Mouse (Mus musculus) midbrain, embryonic 14.5 days (tissue): ENCODE data around the gene Med16. TPM values are rescaled to one million over a fixed set of nuclear protein-coding genes. Genes with fewer than 3 reads are reported as not detected.

Experiments
- ATAC-seq: fragments of 200-750 bp; cut with Nextera tagmentation; 2 replicates; pipeline ENCODE4 v1.8.0; 2017; ENCODE audit warnings: moderate number of reproducible peaks, moderate library complexity; ENCODE audit not compliant: low FRiP score, low TSS enrichment
- DNase-seq: peaks from one replicate; pipeline ENCODE4 v3.0.0-alpha.2; 2015
- H3K27ac ChIP-seq: fragments of 300-500 bp; sonication (generic); replicated peaks from 2 replicates; pipeline ENCODE4 v1.5.1; 2014; ENCODE audit warnings: mild to moderate bottlenecking, low read depth, low read length, moderate library complexity
- H3K27me3 ChIP-seq: fragments of 300-500 bp; sonication (generic); 2 replicates; pipeline ENCODE4 v1.6.1; 2014; ENCODE audit warnings: low read length, control low read depth, mixed read lengths; ENCODE audit not compliant: control insufficient read depth, insufficient read depth
- H3K36me3 ChIP-seq: fragments of 300-500 bp; sonication (generic); 2 replicates; pipeline ENCODE4 v1.6.1; 2014; ENCODE audit warnings: low read length, control low read depth; ENCODE audit not compliant: control insufficient read depth, insufficient read depth
- H3K4me1 ChIP-seq: fragments of 300-500 bp; sonication (generic); 2 replicates; pipeline ENCODE4 v1.6.1; 2014; ENCODE audit warnings: mild to moderate bottlenecking, antibody characterized with exemption, low read length, control low read depth; ENCODE audit not compliant: control insufficient read depth, insufficient read depth
- H3K4me2 ChIP-seq: fragments of 300-500 bp; sonication (generic); 2 replicates; pipeline ENCODE4 v1.6.1; 2014; ENCODE audit warnings: mild to moderate bottlenecking, low read length, moderate library complexity
- H3K4me3 ChIP-seq: fragments of 300-500 bp; sonication (generic); replicated peaks from 2 replicates; pipeline ENCODE4 v1.5.1; 2014; ENCODE audit warnings: low read depth, low read length
- H3K9ac ChIP-seq: fragments of 300-500 bp; sonication (generic); replicated peaks from 2 replicates; pipeline ENCODE4 v1.6.1; 2014; ENCODE audit warnings: mild to moderate bottlenecking, low read length, moderate library complexity
- H3K9me3 ChIP-seq: fragments of 300-500 bp; sonication (generic); 2 replicates; pipeline ENCODE4 v1.6.1; 2016; ENCODE audit warnings: low read length, control low read depth, mixed read lengths; ENCODE audit not compliant: control insufficient read depth
- WGBS: fragments of 180-500 bp; shearing (Covaris S2); extraction: QIAGEN DNeasy Blood & Tissue Kit; methylation state at CpG from one replicate; pipeline ENCODE4 v1.1.7; 2014; 5-methylcytosine and 5-hydroxymethylcytosine counted together
- microRNA-seq: library from miRNA; unstranded; fragments of <30 nt; microRNA quantifications from one replicate; pipeline ENCODE4, GENCODE M21; 2016
- polyA plus RNA-seq: library from polyadenylated mRNA; unstranded; fragments of >200 nt; fragmentation: Nextera tagmentation; extraction: Ambion mirVana; gene quantifications from 2 replicates; pipeline ENCODE4 v1.2.1, GENCODE M21; 2014

The Med16 gene
- polyA plus RNA-seq, 1 experiment from 2014 or later = 57.2 TPM

DNA sequence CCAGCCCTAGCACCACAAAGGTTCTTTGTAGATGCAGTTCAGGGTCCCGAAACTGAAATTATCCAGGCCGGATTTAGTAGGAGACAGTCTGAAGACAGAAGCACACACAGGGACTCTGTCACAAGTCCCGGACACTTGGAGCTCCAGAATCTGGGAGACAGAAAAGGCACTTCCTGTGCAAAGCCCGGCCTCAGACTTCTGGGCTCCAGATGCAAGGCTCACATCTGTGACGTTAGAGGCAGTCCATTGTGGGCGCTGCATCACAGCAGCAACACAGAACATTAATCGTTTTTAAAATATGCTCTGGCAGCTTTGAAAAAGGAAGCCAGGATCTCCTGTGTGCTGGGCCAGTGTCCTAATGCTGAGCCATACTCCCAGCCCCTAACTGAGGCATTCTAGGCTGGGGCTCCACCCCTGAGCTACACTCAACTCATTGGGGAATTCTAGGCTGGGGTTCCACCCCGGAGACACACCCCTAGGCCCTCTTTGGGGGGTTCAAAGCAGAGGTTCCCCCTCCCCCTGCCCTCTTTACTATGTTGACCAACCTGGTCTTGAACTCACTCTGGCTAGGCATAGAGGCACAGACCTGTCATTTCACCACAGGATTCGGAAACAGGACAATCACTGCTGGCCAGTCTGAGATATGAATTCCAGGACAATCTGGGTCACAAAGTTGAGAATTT lies 56.5 kb downstream of the Med16 start:
- no peak for DNase-seq

DNA sequence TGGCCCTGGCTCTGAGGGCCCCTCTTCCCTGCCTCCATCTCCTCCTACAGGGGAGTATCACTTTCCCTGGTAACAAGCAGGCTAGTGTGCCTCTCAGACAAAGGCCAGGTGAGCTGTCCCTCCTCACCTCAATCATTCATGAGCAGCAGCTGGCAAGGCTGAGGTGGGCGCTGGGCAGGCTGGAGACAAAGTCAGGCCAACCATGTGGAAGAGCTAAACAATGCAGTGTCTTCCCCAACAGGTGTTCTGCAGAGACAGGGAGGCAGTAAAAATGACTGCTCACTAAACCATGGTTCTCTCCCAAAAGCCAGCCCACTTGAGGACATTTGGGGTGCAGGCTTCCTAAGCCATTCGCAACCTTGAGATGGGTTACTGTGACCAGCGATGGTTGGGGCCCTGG lies 57.1 kb downstream of the Med16 start:
- DNase-seq = no peak
- peaks cover under 1% of the 10 kb centered on the region for H3K36me3 ChIP-seq
- H3K4me3 ChIP-seq = no peak overlapping the region
- peak overlapping the region; percentile 90 for H3K4me2 ChIP-seq
- H3K27me3 ChIP-seq = no peaks in the 10 kb centered on the region
- no peak for ATAC-seq
- no peaks in the 10 kb centered on the region for H3K9me3 ChIP-seq
- H3K4me1 ChIP-seq = peaks cover 37% of the 10 kb centered on the region
- H3K9ac ChIP-seq = 0 out of 2 replicates have a peak overlapping the region, but pooled peaks have one; percentile 74
- 90% methylated on average over 3 of the region's 3 CpGs for WGBS
- peak overlapping the region; percentile 100 for H3K27ac ChIP-seq

More for the DNA sequence above, 56.5 kb downstream of the Med16 start:
- H3K4me3 ChIP-seq = peak overlapping the region; percentile 98; the same call in 1 of the 2 replicates
- peak overlapping the region; percentile 74 for H3K9ac ChIP-seq
- H3K9me3 ChIP-seq = no peaks in the 10 kb centered on the region
- peak overlapping the region; percentile 90 for H3K4me2 ChIP-seq
- 59% methylated on average over 9 of the region's 9 CpGs for WGBS
- peaks cover 43% of the 10 kb centered on the region for H3K4me1 ChIP-seq
- no peak for ATAC-seq
- H3K27ac ChIP-seq = peak overlapping the region; percentile 100
- no peaks in the 10 kb centered on the region for H3K27me3 ChIP-seq
- H3K36me3 ChIP-seq = peaks cover 7% of the 10 kb centered on the region

DNA sequence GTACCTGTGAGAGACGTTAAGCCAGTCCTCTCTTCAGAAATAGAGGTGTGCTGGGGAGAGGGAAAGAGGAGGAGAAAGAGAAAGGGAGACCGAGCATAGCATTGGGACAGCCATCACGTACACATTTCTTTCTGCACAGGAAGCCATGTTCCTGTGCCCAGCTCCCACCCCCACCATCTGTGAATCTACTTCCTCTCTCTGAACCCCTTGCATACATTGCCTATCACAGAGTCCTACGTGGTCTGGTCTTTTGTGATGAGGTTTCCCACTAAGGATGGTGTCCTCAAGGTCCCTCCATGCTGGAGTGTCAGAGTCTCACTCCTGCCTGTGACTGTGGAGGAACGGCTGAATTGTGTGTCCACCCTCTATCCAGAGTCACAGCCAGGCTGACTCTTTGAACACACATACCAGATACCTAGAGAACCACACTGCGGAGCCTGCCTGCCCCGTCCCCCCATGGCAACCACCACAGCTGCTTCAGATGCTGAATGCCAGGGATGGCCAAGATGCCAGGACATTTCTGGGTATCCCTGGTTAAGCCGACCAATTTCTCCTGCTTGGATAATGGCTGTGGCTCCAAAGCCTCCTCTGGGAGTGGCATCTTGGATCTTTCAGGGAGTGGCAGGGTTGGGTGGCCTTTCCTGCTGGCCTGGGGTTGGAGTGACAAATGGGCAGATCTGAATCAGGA lies 58.6 kb downstream of the Med16 start:
- Histone ChIP-seq H3K9ac (no peak overlapping the region), H3K27ac (no peak overlapping the region), H3K4me2 (no peak overlapping the region), H3K9me3 (no peaks in the 10 kb centered on the region), H3K4me3 (no peak overlapping the region), H3K4me1 (peaks cover 26% of the 10 kb centered on the region), H3K36me3 (no peaks in the 10 kb centered on the region), H3K27me3 (no peaks in the 10 kb centered on the region)
- WGBS = 88% methylated on average over 8 of the region's 8 CpGs
- ATAC-seq (no peak), DNase-seq (no peak)

DNA sequence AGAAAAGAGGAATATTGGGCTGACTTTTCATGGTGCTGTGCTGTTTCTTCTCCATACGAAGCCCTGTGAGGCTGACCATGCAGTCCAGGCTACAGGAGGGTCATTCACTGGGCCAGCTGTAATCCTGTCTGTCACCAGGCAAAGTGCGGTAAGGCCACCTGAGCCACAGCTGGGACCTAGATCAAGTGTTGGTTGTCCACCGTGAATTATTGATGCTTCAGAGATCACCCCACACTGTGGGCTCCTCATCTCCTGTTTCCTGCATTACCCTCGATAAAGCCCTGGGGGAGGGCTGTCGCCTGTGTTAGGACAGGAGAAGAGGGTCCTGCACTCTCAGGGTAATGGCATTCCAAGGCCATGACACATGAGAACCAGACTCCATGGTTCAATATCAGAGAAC lies 62.2 kb downstream of the Med16 start:
- Histone ChIP-seq H3K36me3 (no peaks in the 10 kb centered on the region), H3K9me3 (no peaks in the 10 kb centered on the region), H3K27me3 (no peaks in the 10 kb centered on the region), H3K4me1 (peaks cover 12% of the 10 kb centered on the region), H3K4me3 (no peak overlapping the region), H3K4me2 (no peak overlapping the region), H3K9ac (no peak overlapping the region), H3K27ac (no peak overlapping the region)
- ATAC-seq = no peak
- no peak for DNase-seq
- 67% methylated on average over 5 of the region's 5 CpGs for WGBS

Small RNA genes lying within 50 kb of the gene (microRNA-seq; reads per million reads assigned to microRNA genes)
- not detected for gene Mir6910

Other genes with a start within 250 kb of the Med16 start
- 0.31 and 1.00 TPM in 2 replicates for gene Madcam1, start 244.4 kb downstream of the Med16 start, polyA plus RNA-seq
- 94.4 and 110 TPM in 2 replicates for gene Tpgs1, start 239.6 kb downstream of the Med16 start, polyA plus RNA-seq
- 80.4 and 94.9 TPM in 2 replicates for gene Cdc34, start 226.7 kb downstream of the Med16 start, polyA plus RNA-seq
- 1.1 and 1.5 TPM in 2 replicates for gene Gzmm, start 219.9 kb downstream of the Med16 start, polyA plus RNA-seq
- 680 and 689 TPM in 2 replicates for gene Bsg, start 204.4 kb downstream of the Med16 start, polyA plus RNA-seq
- gene Hcn2, start 192.3 kb downstream of the Med16 start, polyA plus RNA-seq = 0.89 and 1.9 TPM in 2 replicates
- 35.9 and 39.8 TPM in 2 replicates for gene Polrmt, start 162.3 kb downstream of the Med16 start, polyA plus RNA-seq
- 0.87 and 1.0 TPM in 2 replicates for gene Fgf22, start 153.8 kb downstream of the Med16 start, polyA plus RNA-seq
- gene Rnf126, start 142.0 kb downstream of the Med16 start, polyA plus RNA-seq = 92.8 and 94.6 TPM in 2 replicates
- 0.80 and 1.5 TPM in 2 replicates for gene Fstl3, start 131.7 kb downstream of the Med16 start, polyA plus RNA-seq
- gene Prss57, start 118.0 kb downstream of the Med16 start, polyA plus RNA-seq = 0.30 TPM in 1 of 2 replicates, not detected in the other
- 270 and 307 TPM in 2 replicates for gene Palm, start 115.4 kb downstream of the Med16 start, polyA plus RNA-seq
- 0.45 and 1.5 TPM in 2 replicates for gene Misp, start 87.9 kb downstream of the Med16 start, polyA plus RNA-seq
- gene Ptbp1, start 54.5 kb downstream of the Med16 start, polyA plus RNA-seq = 47.5 and 74.0 TPM in 2 replicates
- 14.9 and 16.7 TPM in 2 replicates for gene Prtn3, start 34.4 kb downstream of the Med16 start, polyA plus RNA-seq
- gene Plppr3, start 34.3 kb downstream of the Med16 start, polyA plus RNA-seq = 342 and 375 TPM in 2 replicates
- not detected in 2 replicates for gene Elane, start 22.7 kb downstream of the Med16 start, polyA plus RNA-seq
- not detected in 2 replicates for gene Cfd, start 18.1 kb downstream of the Med16 start, polyA plus RNA-seq
- gene Gm26602, start 1.9 kb upstream of the Med16 start, polyA plus RNA-seq = 3.5 and 8.6 TPM in 2 replicates
- gene Kiss1r, start 8.0 kb upstream of the Med16 start, polyA plus RNA-seq = 2.4 and 2.9 TPM in 2 replicates
- 220 and 229 TPM in 2 replicates for gene R3hdm4, start 12.3 kb upstream of the Med16 start, polyA plus RNA-seq
- gene Arid3a, start 18.1 kb upstream of the Med16 start, polyA plus RNA-seq = 2.4 and 4.0 TPM in 2 replicates
- gene Wdr18, start 51.2 kb upstream of the Med16 start, polyA plus RNA-seq = 89.6 and 117 TPM in 2 replicates
- 0.39 and 0.53 TPM in 2 replicates for gene Grin3b, start 61.8 kb upstream of the Med16 start, polyA plus RNA-seq
- 20.7 and 28.4 TPM in 2 replicates for gene Tmem259, start 75.4 kb upstream of the Med16 start, polyA plus RNA-seq
- 10.9 and 35.0 TPM in 2 replicates for gene Cnn2, start 79.7 kb upstream of the Med16 start, polyA plus RNA-seq
- gene Abca7, start 87.6 kb upstream of the Med16 start, polyA plus RNA-seq = 3.7 and 4.1 TPM in 2 replicates
- gene Arhgap45, start 107.7 kb upstream of the Med16 start, polyA plus RNA-seq = 0.39 and 1.4 TPM in 2 replicates
- gene Polr2e, start 130.9 kb upstream of the Med16 start, polyA plus RNA-seq = 157 and 167 TPM in 2 replicates
- 508 and 543 TPM in 2 replicates for gene Gpx4, start 138.2 kb upstream of the Med16 start, polyA plus RNA-seq
- 13.2 and 13.3 TPM in 2 replicates for gene Sbno2, start 196.6 kb upstream of the Med16 start, polyA plus RNA-seq
- gene Stk11, start 206.9 kb upstream of the Med16 start, polyA plus RNA-seq = 26.5 and 38.7 TPM in 2 replicates
- 407 and 480 TPM in 2 replicates for gene Atp5d, start 229.7 kb upstream of the Med16 start, polyA plus RNA-seq
- gene Cbarp, start 231.9 kb upstream of the Med16 start, polyA plus RNA-seq = 78.9 and 101 TPM in 2 replicates
- gene Midn, start 239.3 kb upstream of the Med16 start, polyA plus RNA-seq = 62.6 and 65.6 TPM in 2 replicates